Comparison of ENCODE assay signal across 8 mouse cellular contexts in the genomic region with DNA sequence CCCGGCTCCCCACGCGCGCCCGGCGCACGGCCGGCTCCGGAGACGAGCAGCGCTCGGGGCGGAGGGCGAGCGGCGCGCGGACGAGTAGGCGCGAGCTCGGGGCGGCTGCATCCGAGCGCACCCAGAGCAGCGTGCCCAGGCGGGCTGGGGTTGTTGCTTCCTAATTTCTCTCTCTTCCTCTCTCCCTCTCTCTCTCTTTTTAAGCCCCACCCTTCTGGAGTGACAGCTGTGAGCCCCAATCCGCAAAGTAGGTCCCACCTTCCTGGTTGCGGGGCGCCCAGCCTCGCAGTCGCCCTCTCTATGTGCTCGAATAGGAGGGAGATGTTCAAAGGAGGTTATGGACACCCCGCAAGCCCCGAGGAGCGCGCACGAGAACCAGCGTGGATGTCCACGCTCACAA. TPM values are rescaled to one million over a fixed set of nuclear protein-coding genes. Genes with fewer than 3 reads are reported as not detected.
DNase-seq lines count a peak whose midpoint lies in the region; ATAC-seq and TF ChIP-seq lines count a peak whose summit lies in the region.

A gene (minus strand): TSS at position 162 of the 400 bp plus-strand sequence.

- WGBS in embryonic facial prominence, embryonic 13.5 days = under 1% methylated on average over 26 of the region's 40 CpGs
- 1% methylated on average over 40 of the region's 40 CpGs for WGBS in intestine, embryonic 15.5 days
- WGBS in lung, embryonic 14.5 days = under 1% methylated on average over 26 of the region's 40 CpGs

- peak within 1 kb of the TSS; percentile 51 for H3K4me3 ChIP-seq in embryonic facial prominence, embryonic 13.5 days
- peak within 1 kb of the TSS; percentile 27 for H3K4me3 ChIP-seq in intestine, embryonic 15.5 days (replicated peaks)
- H3K4me3 ChIP-seq in lung, embryonic 14.5 days (ENCODE audit: low read depth, low read length) = peak within 1 kb of the TSS; percentile 50

- no peaks in the 10 kb centered on the region for H3K36me3 ChIP-seq in embryonic facial prominence, embryonic 13.5 days
- H3K36me3 ChIP-seq in intestine, embryonic 15.5 days = no peaks in the 10 kb centered on the region
- no peaks in the 10 kb centered on the region for H3K36me3 ChIP-seq in lung, embryonic 14.5 days (ENCODE audit: insufficient read depth)

- H3K27me3 ChIP-seq in embryonic facial prominence, embryonic 13.5 days = peaks cover 88% of the 10 kb centered on the region
- H3K27me3 ChIP-seq in intestine, embryonic 15.5 days (replicated peaks) = peaks cover 48% of the 10 kb centered on the region
- peaks cover 42% of the 10 kb centered on the region for H3K27me3 ChIP-seq in lung, embryonic 14.5 days (ENCODE audit: insufficient read depth, low read length)

- no peak for ATAC-seq in embryonic facial prominence, embryonic 13.5 days (ENCODE audit: insufficient number of reproducible peaks, insufficient read depth, low FRiP score, low TSS enrichment, low read depth)
- no peak for ATAC-seq in intestine, embryonic 15.5 days
- 0 out of 2 replicates have a peak, but pooled peaks have one; percentile 5 for ATAC-seq in lung, embryonic 14.5 days (ENCODE audit: insufficient read depth)
- no peak for ATAC-seq in activated CD4-positive, CD25-positive, alpha-beta regulatory T cell, adult 4 months

- no peak within 1 kb of the TSS for H3K27ac ChIP-seq in embryonic facial prominence, embryonic 13.5 days
- H3K27ac ChIP-seq in intestine, embryonic 15.5 days = no peak within 1 kb of the TSS
- no peak within 1 kb of the TSS for H3K27ac ChIP-seq in lung, embryonic 14.5 days (ENCODE audit: low read depth)

- H3K4me1 ChIP-seq in embryonic facial prominence, embryonic 13.5 days = peaks cover 22% of the 10 kb centered on the region; the same call in 1 of the 2 replicates
- H3K4me1 ChIP-seq in intestine, embryonic 15.5 days (replicated peaks) = no peaks in the 10 kb centered on the region
- no peaks in the 10 kb centered on the region for H3K4me1 ChIP-seq in lung, embryonic 14.5 days (ENCODE audit: insufficient read depth)

- H3K9me3 ChIP-seq in embryonic facial prominence, embryonic 13.5 days = no peaks in the 10 kb centered on the region
- no peaks in the 10 kb centered on the region for H3K9me3 ChIP-seq in intestine, embryonic 15.5 days
- no peaks in the 10 kb centered on the region for H3K9me3 ChIP-seq in lung, embryonic 14.5 days (ENCODE audit: low read depth, low read length)

- peak; percentile 86 for DNase-seq in brain, adult 2 months (ENCODE audit: low read depth, low spot score)
- peak; percentile 52 for DNase-seq in lung, embryonic 14.5 days
- DNase-seq in right cerebral cortex, postnatal 10 days (ENCODE audit: low spot score in 2 of 2) = peak; percentile 81 to 83
- no peak for DNase-seq in thymus, postnatal 14 days
- no peak for DNase-seq in ovary, postnatal 14 days (ENCODE audit: low spot score)

- peak within 1 kb of the TSS; percentile 65 for H3K9ac ChIP-seq in embryonic facial prominence, embryonic 13.5 days
- H3K9ac ChIP-seq in intestine, embryonic 15.5 days = no peak within 1 kb of the TSS
- peak within 1 kb of the TSS; percentile 51 for H3K9ac ChIP-seq in lung, embryonic 14.5 days

- H3K4me2 ChIP-seq in embryonic facial prominence, embryonic 13.5 days = peak within 1 kb of the TSS; percentile 86
- peak within 1 kb of the TSS; percentile 51 for H3K4me2 ChIP-seq in intestine, embryonic 15.5 days (replicated peaks)
- H3K4me2 ChIP-seq in lung, embryonic 14.5 days = peak within 1 kb of the TSS; percentile 67

- no peak for TF ChIP-seq CTCF in lung, embryonic 14.5 days (IDR thresholded peaks at IDR 0.05; ENCODE audit: low read depth)

RNA-seq across cellular contexts. Expression of the gene that starts here (rescaled TPM):
- polyA plus RNA-seq in embryonic facial prominence, embryonic 13.5 days (2015; fragmentation: Nextera tagmentation; extraction: Ambion mirVana) = 1.2 and 1.8 TPM in 2 replicates
- polyA plus RNA-seq in intestine, embryonic 15.5 days (2015; fragmentation: Nextera tagmentation; extraction: Ambion mirVana) = 0.03 and 0.10 TPM in 2 replicates
- polyA plus RNA-seq in lung, embryonic 14.5 days (2014; fragmentation: Nextera tagmentation; extraction: Ambion mirVana) = 2.6 and 3.3 TPM in 2 replicates
- polyA plus RNA-seq in activated CD4-positive, CD25-positive, alpha-beta regulatory T cell, adult 4 months (2017; shearing (Covaris generic)) = not detected

Comparison
In these comparisons a context has a peak if more than half of its experiments do, and no peak if none do; other contexts are left out.
1. DNase-seq: peak in brain, adult 2 months (single experiment), lung, embryonic 14.5 days (single experiment) and right cerebral cortex, postnatal 10 days (2 of 2); none in thymus, postnatal 14 days (single experiment) and ovary, postnatal 14 days (single experiment).
2. Peak in every context shown above with its lines, with median percentiles within 50 percentile points of each other: H3K4me2 ChIP-seq and H3K4me3 ChIP-seq.